Mouse (Mus musculus) liver, adult 2 months (tissue): Measurements from ENCODE around the gene Zcchc9.

Source experiments
- CTCF ChIP-seq: fragments of 200-500 bp; IDR thresholded peaks from 2 replicates; pipeline ENCODE4 v1.5.1; 2011; ENCODE audit warnings: low read depth, low read length, control low read depth
- POLR2A ChIP-seq: fragments of 200-500 bp; IDR thresholded peaks from 2 replicates; pipeline ENCODE4 v1.6.1; 2011; ENCODE audit warnings: low read length, control low read depth; ENCODE audit not compliant: insufficient read depth; ENCODE audit errors: extremely low read depth

GRCm38 (mm10) chr13:91768683-91769651 lies 38.5 kb downstream of the Zcchc9 start:
- TF ChIP-seq POLR2A (no peak), CTCF (no peak)
